Comparison of ENCODE assay signal across 16 mouse cellular contexts in the genomic region with DNA sequence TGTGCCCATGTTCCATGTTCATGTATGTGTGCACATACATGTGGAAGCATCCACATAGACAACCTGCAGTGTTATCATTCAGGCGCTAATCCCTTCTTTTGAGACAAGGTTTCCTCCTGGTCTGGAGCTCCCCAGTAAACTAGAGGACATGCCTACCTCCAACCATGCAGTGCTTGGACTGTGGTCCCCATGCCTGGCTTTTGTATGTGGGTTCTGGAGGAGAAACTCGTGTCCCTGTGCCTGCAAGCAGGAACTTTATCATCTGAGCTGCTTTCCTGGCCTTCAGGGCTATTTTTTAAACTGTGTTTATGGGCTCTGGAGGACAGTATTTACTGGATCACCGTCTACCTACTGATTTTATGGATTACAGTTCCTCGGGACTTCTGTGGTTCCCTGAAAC.
"Had no signal": no experiment of that assay in that cellular context is flagged by ENCODE, and none has a peak within 500 bp of the region (broad histone marks: within the 10 kb centered on the region; RNA-seq: fewer than 3 reads in every experiment).

No protein-coding gene starts in this region.

- H3K27ac ChIP-seq: macrophage; midbrain, embryonic 12.5 days; midbrain, embryonic 15.5 days; neural tube, embryonic 12.5 days; stomach, embryonic 15.5 days; stomach, postnatal 0 days had no signal

- H3K4me1 ChIP-seq: megakaryocyte, embryonic 14.5 days; midbrain, embryonic 12.5 days; midbrain, embryonic 15.5 days; neural tube, embryonic 12.5 days had no signal

- H3K4me3 ChIP-seq: lung, embryonic 15.5 days; megakaryocyte, embryonic 14.5 days; midbrain, embryonic 12.5 days; midbrain, embryonic 15.5 days; neural tube, embryonic 12.5 days; stomach, embryonic 15.5 days had no signal

- H3K27me3 ChIP-seq: lung, embryonic 15.5 days; megakaryocyte, embryonic 14.5 days; midbrain, embryonic 12.5 days; midbrain, embryonic 15.5 days; neural tube, embryonic 12.5 days; stomach, embryonic 15.5 days had no signal

- ATAC-seq: lung, postnatal 0 days; midbrain, embryonic 15.5 days had no signal

- H3K9ac ChIP-seq: lung, embryonic 15.5 days; midbrain, embryonic 12.5 days; midbrain, embryonic 15.5 days; neural tube, embryonic 12.5 days; stomach, embryonic 15.5 days had no signal

- H3K9me3 ChIP-seq: lung, embryonic 15.5 days; midbrain, embryonic 12.5 days; midbrain, embryonic 15.5 days; neural tube, embryonic 12.5 days; stomach, embryonic 15.5 days had no signal

- DNase-seq: lung, adult 2 months; lung, postnatal 14 days; lung, postnatal 36 days; right cerebral cortex, postnatal 14 days; thymus, adult 2 months; thymus, postnatal 25 days; thymus, postnatal 4 days had no signal

- H3K36me3 ChIP-seq: lung, embryonic 15.5 days; midbrain, embryonic 12.5 days; midbrain, embryonic 15.5 days; neural tube, embryonic 12.5 days; stomach, embryonic 15.5 days had no signal

- H3K4me2 ChIP-seq: lung, embryonic 15.5 days; midbrain, embryonic 12.5 days; midbrain, embryonic 15.5 days; neural tube, embryonic 12.5 days; stomach, embryonic 15.5 days had no signal
